Mouse (Mus musculus) midbrain, embryonic 11.5 days (tissue): ENCODE results near the gene Adad1. TPM values are rescaled to one million over a fixed set of nuclear protein-coding genes. Genes with fewer than 3 reads are reported as not detected.

Source experiments
- ATAC-seq: fragments of 200-750 bp; cut with Nextera tagmentation; 2 replicates; pipeline ENCODE4 v1.8.0; 2017; ENCODE audit warnings: moderate TSS enrichment, moderate library complexity; ENCODE audit not compliant: low FRiP score
- DNase-seq: peaks from one replicate; pipeline ENCODE4 v3.0.0; 2015; ENCODE audit warnings: low spot score; ENCODE audit errors: missing footprints
- H3K27ac ChIP-seq: fragments of 300-500 bp; sonication (generic); 2 replicates; pipeline ENCODE4 v1.5.1; 2014; ENCODE audit warnings: low read depth, low read length
- H3K27me3 ChIP-seq: fragments of 300-500 bp; sonication (generic); 2 replicates; pipeline ENCODE4 v1.6.1; 2014; ENCODE audit warnings: mild to moderate bottlenecking, low read length, moderate library complexity, mixed read lengths; ENCODE audit not compliant: control insufficient read depth, insufficient read depth
- H3K36me3 ChIP-seq: fragments of 300-500 bp; sonication (generic); 2 replicates; pipeline ENCODE4 v1.6.1; 2014; ENCODE audit warnings: mild to moderate bottlenecking, low read length, moderate library complexity, mixed read lengths; ENCODE audit not compliant: control insufficient read depth, insufficient read depth
- H3K4me1 ChIP-seq: fragments of 300-500 bp; sonication (generic); 2 replicates; pipeline ENCODE4 v1.6.1; 2014; ENCODE audit warnings: low read length; ENCODE audit not compliant: control insufficient read depth, insufficient read depth
- H3K4me2 ChIP-seq: fragments of 300-500 bp; sonication (generic); 2 replicates; pipeline ENCODE4 v1.6.1; 2014; ENCODE audit warnings: mild to moderate bottlenecking, moderate library complexity
- H3K4me3 ChIP-seq: fragments of 300-500 bp; sonication (generic); 2 replicates; pipeline ENCODE4 v1.5.1; 2014; ENCODE audit warnings: low read depth, low read length
- H3K9ac ChIP-seq: fragments of 300-500 bp; sonication (generic); 2 replicates; pipeline ENCODE4 v1.6.1; 2014; ENCODE audit warnings: low read length
- H3K9me3 ChIP-seq: fragments of 300-500 bp; sonication (generic); 2 replicates; pipeline ENCODE4 v1.6.1; 2016; ENCODE audit warnings: low read length; ENCODE audit not compliant: control insufficient read depth
- WGBS: fragments of 180-500 bp; shearing (Covaris S2); extraction: QIAGEN DNeasy Blood & Tissue Kit; methylation state at CpG from one replicate; pipeline ENCODE4 v1.1.7; 2014; 5-methylcytosine and 5-hydroxymethylcytosine counted together
- polyA plus RNA-seq: library from polyadenylated mRNA; unstranded; fragments of >200 nt; fragmentation: Nextera tagmentation; extraction: Ambion mirVana; gene quantifications from 2 replicates; pipeline ENCODE4 v1.2.1, GENCODE M21; 2014

Gene Adad1
- polyA plus RNA-seq, 1 experiment from 2014 or later = 0.74 TPM

DNA sequence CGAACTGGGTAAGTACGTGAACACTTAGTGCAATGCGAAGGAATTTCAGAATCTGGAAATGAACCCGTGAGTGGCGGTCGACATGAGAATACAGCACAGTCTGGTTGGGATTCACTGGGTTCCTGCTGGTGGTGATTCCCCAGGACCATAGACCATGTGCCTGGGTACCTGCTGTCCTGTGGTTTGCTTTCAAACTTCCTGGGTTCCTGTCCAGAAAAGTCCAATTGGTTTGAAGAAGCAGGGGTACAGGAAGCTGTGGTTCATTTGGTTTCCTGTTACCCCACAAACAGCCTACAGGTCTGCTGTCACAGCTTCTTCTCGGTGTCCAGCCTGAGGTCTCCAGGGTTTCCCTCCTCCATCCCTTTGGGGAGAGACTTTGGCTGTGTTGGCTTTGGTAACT is 89.7 kb downstream of the Adad1 start:
- Histone ChIP-seq H3K4me1 (no peaks in the 10 kb centered on the region), H3K36me3 (no peaks in the 10 kb centered on the region), H3K27me3 (no peaks in the 10 kb centered on the region), H3K9ac (no peak overlapping the region), H3K4me3 (no peak overlapping the region), H3K4me2 (no peak overlapping the region), H3K27ac (no peak overlapping the region), H3K9me3 (no peaks in the 10 kb centered on the region)
- WGBS = 92% methylated on average over 7 of the region's 7 CpGs
- DNase-seq = no peak
- no peak for ATAC-seq

DNA sequence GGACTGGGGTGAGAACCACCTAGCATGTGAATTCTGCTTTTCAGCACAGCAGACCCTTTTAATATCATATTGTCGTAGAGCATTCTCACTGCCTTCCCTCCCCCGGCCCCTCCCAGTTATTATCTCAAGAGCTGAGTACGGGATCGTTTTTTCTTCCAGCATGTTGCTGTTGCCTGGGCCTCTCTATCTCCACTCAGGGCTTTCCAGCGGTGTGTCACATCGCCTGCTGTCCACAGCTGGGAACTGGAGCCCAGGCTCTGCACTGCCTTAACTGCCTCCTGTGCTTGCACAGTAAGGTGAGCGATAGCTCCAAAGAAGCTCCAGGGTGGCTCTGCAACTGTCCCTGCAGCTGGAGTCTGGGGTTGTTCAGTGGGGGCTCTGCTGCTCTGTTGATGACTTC is 91.1 kb downstream of the Adad1 start:
- DNase-seq (no peak), ATAC-seq (no peak)
- Histone ChIP-seq H3K9ac (no peak overlapping the region), H3K4me1 (no peaks in the 10 kb centered on the region), H3K9me3 (no peaks in the 10 kb centered on the region), H3K36me3 (no peaks in the 10 kb centered on the region), H3K4me2 (no peak overlapping the region), H3K4me3 (no peak overlapping the region), H3K27ac (no peak overlapping the region), H3K27me3 (no peaks in the 10 kb centered on the region)
- 90% methylated on average over 7 of the region's 7 CpGs for WGBS

DNA sequence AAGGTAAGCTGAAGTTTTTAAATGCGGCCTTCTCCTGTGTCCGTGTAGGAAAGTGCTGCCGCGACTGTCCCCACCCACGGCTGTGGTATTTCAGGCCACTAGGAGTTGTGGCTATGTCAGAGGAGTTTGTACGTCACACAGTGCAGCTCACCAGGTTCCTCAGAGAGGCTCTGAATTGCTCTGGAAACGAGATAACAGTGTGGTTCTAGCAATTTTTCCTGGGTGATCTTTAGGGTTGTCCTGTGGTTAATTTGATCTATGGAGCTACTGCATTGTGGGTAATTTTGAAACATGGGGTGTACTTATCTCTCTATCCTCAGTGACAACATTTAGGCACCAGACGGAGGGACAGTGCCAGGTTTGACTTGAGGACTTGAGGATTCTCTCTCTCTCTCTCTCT is 93.8 kb downstream of the Adad1 start:
- no peaks in the 10 kb centered on the region for H3K36me3 ChIP-seq
- H3K9me3 ChIP-seq = no peaks in the 10 kb centered on the region
- WGBS = 77% methylated on average over 8 of the region's 8 CpGs
- no peak for ATAC-seq
- DNase-seq = peak; percentile 21
- H3K27me3 ChIP-seq = no peaks in the 10 kb centered on the region
- no peak overlapping the region for H3K4me3 ChIP-seq
- no peak overlapping the region for H3K4me2 ChIP-seq
- H3K4me1 ChIP-seq = no peaks in the 10 kb centered on the region
- no peak overlapping the region for H3K27ac ChIP-seq
- H3K9ac ChIP-seq = no peak overlapping the region

DNA sequence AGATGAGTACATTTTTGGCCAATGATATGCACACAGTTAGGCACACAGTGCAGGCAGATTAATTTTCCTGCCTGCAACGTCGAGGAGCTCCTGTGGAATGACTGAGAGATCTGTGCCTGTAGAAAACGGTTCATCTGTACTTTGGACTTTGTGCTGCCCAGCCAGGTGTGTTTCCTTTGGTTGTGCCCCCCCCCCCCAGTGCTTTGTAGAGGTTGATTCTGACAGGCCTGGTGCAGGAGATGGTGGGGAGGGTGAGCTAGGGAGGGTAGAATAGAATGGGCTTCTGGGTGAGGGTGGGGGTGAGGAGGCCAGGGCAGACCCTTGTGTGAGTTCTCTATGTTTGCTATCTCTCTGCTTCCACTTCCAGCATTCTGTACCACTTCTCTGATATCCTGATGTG is 94.9 kb downstream of the Adad1 start:
- Histone ChIP-seq H3K9ac (no peak overlapping the region), H3K27me3 (no peaks in the 10 kb centered on the region), H3K4me3 (no peak overlapping the region), H3K4me2 (no peak overlapping the region), H3K36me3 (no peaks in the 10 kb centered on the region), H3K27ac (no peak overlapping the region), H3K4me1 (no peaks in the 10 kb centered on the region), H3K9me3 (no peaks in the 10 kb centered on the region)
- WGBS = 81% methylated on average over 3 of the region's 3 CpGs
- ATAC-seq (no peak), DNase-seq (no peak)

DNA sequence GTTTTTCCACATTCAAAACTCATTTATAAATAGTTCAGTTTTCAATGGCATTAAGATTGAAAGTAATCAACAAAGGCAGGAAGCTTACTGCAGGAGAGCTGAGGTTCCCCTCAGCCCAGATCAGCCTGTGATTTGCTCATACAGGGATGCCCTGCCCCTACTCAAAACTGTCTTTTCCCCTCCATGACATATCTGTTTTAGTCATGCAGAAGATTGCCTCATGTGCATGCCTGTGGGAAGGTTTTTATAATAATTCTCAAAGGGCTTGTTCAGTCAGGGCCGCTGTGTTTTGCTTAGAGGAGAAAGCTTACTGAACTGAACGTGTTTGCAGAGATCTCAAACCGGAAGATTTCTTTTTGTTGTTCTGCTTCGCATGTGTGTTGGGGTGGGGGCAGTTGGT is 97.8 kb downstream of the Adad1 start:
- Histone ChIP-seq H3K27ac (no peak overlapping the region), H3K36me3 (no peaks in the 10 kb centered on the region), H3K4me1 (no peaks in the 10 kb centered on the region), H3K4me3 (no peak overlapping the region), H3K4me2 (no peak overlapping the region), H3K9ac (no peak overlapping the region), H3K9me3 (no peaks in the 10 kb centered on the region), H3K27me3 (no peaks in the 10 kb centered on the region)
- DNase-seq = no peak
- 82% methylated on average over 4 of the region's 4 CpGs for WGBS
- ATAC-seq = no peak

DNA sequence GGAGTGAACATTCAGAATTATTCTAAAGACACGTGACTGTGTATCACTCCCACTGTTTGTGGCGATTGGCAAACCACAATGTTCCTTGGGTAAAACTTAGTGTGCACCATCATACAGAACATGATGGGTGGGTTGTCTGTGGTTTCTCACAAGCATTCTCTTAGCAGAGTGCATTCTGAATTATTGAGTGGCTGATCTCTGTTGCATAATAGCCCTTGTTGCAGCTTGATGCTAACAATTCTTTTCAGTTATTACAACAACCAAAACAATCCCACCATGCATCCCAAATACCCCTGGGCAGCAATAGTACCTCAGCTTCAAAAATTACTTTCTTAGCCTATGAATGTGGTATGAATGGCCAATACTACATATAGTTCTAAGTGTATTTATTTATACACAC is 106.0 kb downstream of the Adad1 start:
- WGBS = 95% methylated on average over 2 of the region's 2 CpGs
- Histone ChIP-seq H3K4me3 (no peak overlapping the region), H3K4me1 (no peaks in the 10 kb centered on the region), H3K9me3 (no peaks in the 10 kb centered on the region), H3K36me3 (no peaks in the 10 kb centered on the region), H3K27ac (no peak overlapping the region), H3K27me3 (no peaks in the 10 kb centered on the region), H3K9ac (no peak overlapping the region), H3K4me2 (no peak overlapping the region)
- DNase-seq = no peak
- ATAC-seq = no peak

Other genes with a start within 250 kb of the Adad1 start
- gene 4932438A13Rik, start 200.4 kb upstream of the Adad1 start, polyA plus RNA-seq = 42.0 and 47.8 TPM in 2 replicates
- 0.39 and 0.49 TPM in 2 replicates for gene Il2, start 62.4 kb downstream of the Adad1 start, polyA plus RNA-seq
- not detected in 2 replicates for gene Il21, start 169.1 kb downstream of the Adad1 start, polyA plus RNA-seq
- 6.8 and 8.3 TPM in 2 replicates for gene Bbs12, start 249.0 kb downstream of the Adad1 start, polyA plus RNA-seq
- gene Cetn4, start 249.2 kb downstream of the Adad1 start, polyA plus RNA-seq = 1.1 and 2.5 TPM in 2 replicates